In the genomic region with DNA sequence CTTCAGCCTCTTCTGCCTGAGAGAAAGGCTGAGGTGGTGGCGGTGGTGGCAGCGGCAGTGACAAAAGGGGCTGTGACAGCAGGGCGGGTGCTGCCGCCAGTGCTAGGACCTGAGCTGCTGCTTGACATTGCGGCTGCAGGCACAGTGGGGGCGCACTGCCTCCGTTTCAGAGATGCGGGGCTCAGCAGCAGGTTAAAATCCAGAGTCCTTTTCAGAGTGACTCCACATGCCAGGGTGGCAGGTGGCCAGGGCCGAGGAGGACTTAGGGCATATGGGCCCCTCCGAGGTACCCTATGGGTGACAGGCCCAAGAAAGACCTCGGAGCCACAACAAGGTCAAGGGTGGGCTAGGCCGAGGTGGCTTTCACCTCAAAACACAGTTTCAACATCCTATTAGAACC, we compare ENCODE assay signal across 15 mouse cellular contexts.
"Had no signal": no experiment of that assay in that cellular context is flagged by ENCODE, and none has a peak within 500 bp of the region (broad histone marks: within the 10 kb centered on the region; RNA-seq: fewer than 3 reads in every experiment).

No protein-coding gene starts in this region.

- H3K27ac ChIP-seq: midbrain, embryonic 10.5 days; midbrain, embryonic 12.5 days; neural tube, embryonic 12.5 days; stomach, embryonic 15.5 days; stomach, postnatal 0 days had no signal

- H3K4me1 ChIP-seq: midbrain, embryonic 10.5 days; midbrain, embryonic 12.5 days; neural tube, embryonic 12.5 days; stomach, embryonic 15.5 days had no signal

- H3K9me3 ChIP-seq: stomach, embryonic 15.5 days had no signal

- H3K36me3 ChIP-seq: midbrain, embryonic 12.5 days; neural tube, embryonic 12.5 days; stomach, embryonic 15.5 days had no signal

- H3K27me3 ChIP-seq: midbrain, embryonic 12.5 days; neural tube, embryonic 12.5 days; stomach, embryonic 15.5 days had no signal

- H3K4me2 ChIP-seq: lung, embryonic 14.5 days; midbrain, embryonic 12.5 days; neural tube, embryonic 12.5 days; stomach, embryonic 15.5 days had no signal

- H3K4me3 ChIP-seq: midbrain, embryonic 10.5 days; midbrain, embryonic 12.5 days; neural tube, embryonic 12.5 days; stomach, embryonic 15.5 days had no signal

- H3K9ac ChIP-seq: lung, embryonic 14.5 days; midbrain, embryonic 12.5 days; neural tube, embryonic 12.5 days; stomach, embryonic 15.5 days had no signal

- ATAC-seq: midbrain, embryonic 16.5 days had no signal

- DNase-seq: lung, adult 18-20 months; lung, embryonic 14.5 days; lung, postnatal 10 days; lung, postnatal 4 days; midbrain, embryonic 14.5 days; right cerebral cortex, postnatal 14 days; thymus, adult 2 months; thymus, postnatal 25 days; thymus, postnatal 4 days had no signal
